Mouse (Mus musculus) left cerebral cortex, postnatal 25 days (tissue): ENCODE data around the gene 5730596B20Rik. TPM values are rescaled to one million over a fixed set of nuclear protein-coding genes. Genes with fewer than 3 reads are reported as not detected.

Source experiments
- DNase-seq, 2 experiments: peaks; one replicate each; pipeline ENCODE4 v3.0.0; 2022; ENCODE audit warnings: low spot score in 2 of 2, mixed read lengths in 1 of 2
- intact Hi-C: fragments of 180-260 bp; cut with DNase I; formaldehyde crosslinking; loops from one replicate; pipeline ENCODE4 v1.15.1; 2025
- total RNA-seq, 2 experiments: library from RNA; stranded (reverse); gene quantifications; 2 replicates each; pipeline ENCODE4 v1.2.3; 2021

5730596B20Rik gene
- total RNA-seq, 2 experiments from 2014 or later = not detected

DNA sequence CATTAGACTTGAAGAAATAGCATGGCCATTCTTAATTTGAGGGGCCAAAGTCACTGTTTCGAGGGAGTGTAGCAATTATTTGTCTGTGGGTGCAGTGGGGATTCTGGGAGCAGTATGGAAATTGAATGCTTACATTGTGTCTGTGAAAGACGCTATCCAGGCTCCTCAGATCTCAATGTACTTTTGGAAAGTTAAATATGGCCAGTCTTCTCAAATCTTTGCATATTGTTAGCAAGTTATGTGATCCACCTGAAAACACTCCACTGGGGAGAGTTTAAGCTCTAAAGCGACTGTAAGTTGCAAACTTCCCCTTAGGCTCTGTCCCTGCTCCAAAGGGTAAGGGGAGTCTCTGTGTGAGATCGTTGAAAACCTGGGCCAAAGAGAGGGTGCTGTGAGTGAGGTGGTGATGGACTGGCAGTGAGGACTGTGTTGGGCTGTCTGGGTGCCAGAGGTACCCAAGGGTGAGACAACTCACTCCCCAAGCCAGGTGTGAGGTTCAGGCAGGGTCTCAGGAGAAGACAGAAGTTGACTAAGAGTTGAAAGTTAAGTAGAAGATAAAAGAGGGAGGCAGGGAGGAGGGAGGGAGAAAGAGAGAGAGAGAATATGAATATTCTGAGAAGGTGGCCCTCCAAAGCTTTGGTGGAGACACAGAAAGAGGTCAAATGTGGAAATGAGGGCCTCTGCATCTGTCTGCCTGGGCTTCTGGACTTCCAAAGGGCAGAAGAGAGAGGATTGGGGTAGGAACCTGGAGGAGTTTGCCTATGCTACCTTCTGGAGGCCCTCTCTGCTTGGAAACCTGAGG, 29.8 kb downstream of the 5730596B20Rik start:
- no peak for DNase-seq
- intact Hi-C loops = no loop called here

DNA sequence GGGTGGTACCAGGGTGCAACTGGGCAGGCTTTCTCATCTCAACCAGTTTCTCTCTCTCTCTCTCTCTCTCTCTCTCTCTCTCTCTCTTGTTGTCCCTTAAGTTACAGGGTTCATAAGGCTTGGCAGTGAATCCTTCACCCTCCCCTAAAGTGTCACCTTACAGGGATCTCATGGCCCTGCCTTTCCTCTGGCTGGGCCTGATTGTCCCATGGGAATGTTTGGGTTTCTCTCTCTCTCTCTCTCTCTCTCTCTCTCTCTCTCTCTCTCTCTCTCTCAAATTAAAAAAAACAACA, 30.3 kb downstream of the 5730596B20Rik start:
- no peak for DNase-seq
- intact Hi-C loops = no loop called here

DNA sequence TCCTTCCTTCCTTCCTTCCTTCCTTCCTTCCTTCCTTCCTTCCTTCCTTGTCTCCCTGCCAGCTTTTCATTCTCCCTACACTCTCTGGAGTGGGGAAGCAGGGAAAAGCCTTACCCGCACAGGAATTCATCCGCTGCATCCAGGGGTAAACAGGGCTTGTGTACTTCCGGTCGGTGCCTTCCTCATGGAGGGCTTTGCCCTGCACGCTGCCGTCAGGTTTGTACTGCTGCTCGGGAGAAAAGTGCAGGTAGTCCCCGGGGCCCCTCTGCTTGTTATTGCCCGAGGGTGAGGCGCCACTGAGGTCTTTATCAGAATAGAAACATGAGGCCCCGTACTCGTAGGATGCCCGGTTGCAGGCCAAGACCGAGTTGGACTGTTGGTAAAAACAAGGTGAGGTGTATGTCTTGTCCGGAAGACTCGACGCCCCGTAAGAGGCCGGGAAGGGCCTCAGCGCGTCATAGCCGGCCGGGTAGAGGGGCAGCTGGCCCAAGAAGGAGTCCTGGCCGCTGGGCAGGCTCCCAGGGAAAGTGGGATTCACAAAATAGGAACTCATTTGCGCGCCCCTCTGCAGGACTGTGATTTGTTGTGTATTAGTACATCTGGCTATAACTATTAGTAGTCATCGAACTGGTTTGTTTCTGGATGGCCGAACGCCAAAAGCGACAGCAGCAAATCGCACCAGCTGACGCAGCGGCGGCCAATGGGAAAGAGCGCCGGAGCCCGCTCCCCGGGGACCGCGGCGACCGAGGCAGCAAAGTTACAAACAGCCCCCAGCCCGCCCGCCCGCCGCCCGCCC, 31.0 kb downstream of the 5730596B20Rik start, which contains the start of gene Hoxa6:
Gene Hoxa6 (minus strand): TSS at position 651 of the 796 bp plus-strand sequence.
- no peak for DNase-seq

DNA sequence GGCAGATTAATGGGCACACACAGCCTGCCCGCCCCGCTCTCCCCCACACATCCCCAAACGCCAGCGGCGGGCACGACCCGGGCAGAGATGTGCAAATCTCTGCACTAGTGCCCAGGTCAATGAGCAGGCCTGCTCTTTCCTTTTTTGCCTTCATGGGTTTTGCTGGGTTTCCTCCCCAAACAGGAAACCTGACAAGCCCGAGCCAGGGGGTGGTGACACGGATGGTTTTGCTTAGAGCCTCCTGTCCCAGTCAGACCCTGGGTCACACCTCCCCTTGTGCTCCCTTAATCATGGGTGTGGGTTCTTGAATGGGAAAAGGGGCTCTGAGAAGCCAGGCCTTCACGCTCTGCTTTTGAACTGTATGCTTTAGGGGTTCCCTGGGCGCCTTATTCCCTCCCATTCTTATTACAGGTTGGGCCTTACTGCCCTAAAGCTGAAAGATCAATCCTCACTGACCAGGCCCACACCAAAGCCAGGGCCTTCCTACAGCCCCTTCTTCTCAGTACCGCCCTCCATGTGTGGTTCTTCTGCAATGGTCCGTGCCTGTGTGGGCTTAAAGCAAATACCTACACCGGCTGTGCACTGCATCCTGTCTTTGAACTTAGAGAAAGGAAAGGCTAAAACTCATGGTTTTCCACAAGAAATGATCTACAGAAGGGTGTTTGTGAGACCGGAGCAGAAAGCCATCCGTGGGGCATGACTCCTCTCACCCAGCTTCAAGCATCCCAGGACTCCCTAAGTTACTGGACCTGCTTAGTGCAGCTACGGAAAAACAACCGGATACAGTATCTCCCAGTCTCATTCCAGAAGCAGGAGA, 31.8 kb downstream of the 5730596B20Rik start:
- intact Hi-C loops = no loop called here
- DNase-seq = no peak

More for the DNA sequence above, 31.0 kb downstream of the 5730596B20Rik start, which contains the start of gene Hoxa6:
- intact Hi-C loops = no loop called here

DNA sequence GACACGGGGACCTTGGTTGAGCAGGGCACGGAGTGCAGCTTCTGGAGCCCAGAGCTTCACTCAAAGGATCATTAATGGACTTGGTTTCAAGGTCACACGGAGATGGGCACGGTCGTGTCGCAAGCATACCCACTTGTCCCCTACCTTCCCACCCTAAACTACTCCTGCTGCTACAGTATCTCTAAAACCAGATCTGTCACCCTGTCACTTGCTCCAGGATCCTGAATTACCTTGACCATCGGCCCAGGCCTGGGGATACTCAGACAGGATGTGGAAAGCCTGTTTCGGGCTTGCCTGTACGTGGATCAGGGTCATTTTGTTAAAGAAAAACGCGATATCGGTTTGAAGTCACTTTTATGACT, 32.4 kb downstream of the 5730596B20Rik start:
- no peak for DNase-seq

DNA sequence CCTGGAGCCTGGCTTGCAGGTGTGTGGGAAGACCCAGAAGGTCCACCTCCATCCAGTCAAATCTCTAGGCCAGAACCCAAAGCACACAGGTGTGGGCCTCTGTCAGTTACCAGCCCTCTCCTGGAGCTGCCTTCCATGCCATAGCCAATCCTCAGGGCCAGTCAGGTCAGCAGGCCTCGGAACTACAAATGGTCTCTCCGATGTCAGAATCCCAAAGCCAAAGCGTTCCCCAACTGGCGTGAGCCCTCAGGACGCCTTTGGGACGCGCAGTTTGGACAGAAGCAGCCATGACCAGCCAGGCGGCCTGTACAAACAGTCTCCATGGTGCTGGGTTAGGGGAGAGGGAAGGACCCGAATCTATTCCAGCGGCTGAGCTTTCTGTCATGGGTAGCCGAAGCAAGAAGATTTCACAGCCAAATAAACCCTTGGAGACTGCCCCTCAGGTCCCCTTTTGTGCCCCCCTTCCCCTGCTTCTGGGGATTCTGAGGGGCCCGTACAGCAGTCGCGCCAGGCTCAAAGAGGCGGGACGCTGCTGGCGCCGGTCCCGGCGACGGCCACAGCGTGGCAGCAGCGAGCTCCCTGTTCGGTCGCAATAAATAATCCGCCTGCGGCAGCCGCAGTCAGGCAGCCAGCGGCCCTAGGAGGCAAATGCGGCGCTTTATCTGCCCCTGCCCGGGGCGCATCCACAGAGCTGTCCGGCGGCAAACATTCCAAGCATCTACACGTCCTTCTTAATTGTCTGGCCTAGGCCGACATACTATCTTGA, 34.1 kb downstream of the 5730596B20Rik start:
- peak; percentile 46 to 60 for DNase-seq
- intact Hi-C loops = loop anchor here (5.0 kb wide), 1 partner anchor 204 kb away; no protein-coding TSS in a partner anchor

More for the DNA sequence above, 32.4 kb downstream of the 5730596B20Rik start:
- intact Hi-C loops = loop anchor here (5.0 kb wide), 1 partner anchor 202 kb away; no protein-coding TSS in a partner anchor

DNA sequence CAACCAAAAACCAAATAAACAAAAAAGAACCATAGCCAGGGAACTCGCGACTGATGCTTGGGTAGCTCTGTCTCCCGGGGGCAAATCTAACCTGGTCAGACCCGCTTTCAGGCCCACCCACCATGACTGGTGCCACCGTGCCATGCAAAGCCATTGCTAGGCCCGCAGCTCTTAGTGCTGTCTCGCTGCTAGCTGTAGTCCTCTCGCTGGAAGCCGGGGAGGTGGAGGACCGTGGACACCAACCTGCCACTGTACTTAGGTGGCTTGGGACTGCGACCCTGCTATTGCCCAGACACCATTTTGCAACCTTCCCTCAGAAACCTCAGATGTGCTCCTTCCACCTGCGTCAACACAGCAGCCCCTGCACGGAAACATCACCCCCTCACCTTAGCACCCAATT, 34.7 kb downstream of the 5730596B20Rik start:
- DNase-seq = no peak
- intact Hi-C loops = loop anchor here (5.0 kb wide), 1 partner anchor 205 kb away; no protein-coding TSS in a partner anchor

DNA sequence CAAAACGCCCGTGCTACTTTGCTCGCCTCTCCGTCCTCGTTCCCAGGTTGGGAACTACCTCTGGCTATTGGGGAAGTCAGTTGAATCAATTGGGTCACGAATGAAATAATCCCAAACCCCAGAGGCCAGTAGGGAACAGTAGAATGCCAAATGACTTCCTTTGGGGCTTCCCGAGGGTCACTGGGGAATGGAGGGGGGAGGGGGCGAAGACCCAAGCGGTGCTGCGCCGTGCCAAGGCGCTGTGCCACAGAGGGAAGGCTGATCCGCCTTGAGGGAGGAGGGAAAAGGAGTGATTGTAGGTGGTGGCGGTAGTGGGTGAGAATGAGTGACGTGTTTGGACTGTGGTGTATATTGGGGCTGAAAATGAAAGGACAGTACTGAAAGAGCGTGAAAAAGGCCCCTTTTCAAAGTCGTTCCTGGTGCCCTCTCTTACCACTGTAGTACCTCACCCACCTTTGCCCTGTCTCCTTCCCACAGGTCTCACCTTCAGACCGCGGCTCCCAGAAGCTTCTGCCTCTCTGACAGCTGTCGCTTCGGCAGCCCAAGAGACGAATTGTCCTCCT, 35.3 kb downstream of the 5730596B20Rik start:
- DNase-seq = no peak
- intact Hi-C loops = loop anchor here (5.0 kb wide), 1 partner anchor 205 kb away; no protein-coding TSS in a partner anchor

DNA sequence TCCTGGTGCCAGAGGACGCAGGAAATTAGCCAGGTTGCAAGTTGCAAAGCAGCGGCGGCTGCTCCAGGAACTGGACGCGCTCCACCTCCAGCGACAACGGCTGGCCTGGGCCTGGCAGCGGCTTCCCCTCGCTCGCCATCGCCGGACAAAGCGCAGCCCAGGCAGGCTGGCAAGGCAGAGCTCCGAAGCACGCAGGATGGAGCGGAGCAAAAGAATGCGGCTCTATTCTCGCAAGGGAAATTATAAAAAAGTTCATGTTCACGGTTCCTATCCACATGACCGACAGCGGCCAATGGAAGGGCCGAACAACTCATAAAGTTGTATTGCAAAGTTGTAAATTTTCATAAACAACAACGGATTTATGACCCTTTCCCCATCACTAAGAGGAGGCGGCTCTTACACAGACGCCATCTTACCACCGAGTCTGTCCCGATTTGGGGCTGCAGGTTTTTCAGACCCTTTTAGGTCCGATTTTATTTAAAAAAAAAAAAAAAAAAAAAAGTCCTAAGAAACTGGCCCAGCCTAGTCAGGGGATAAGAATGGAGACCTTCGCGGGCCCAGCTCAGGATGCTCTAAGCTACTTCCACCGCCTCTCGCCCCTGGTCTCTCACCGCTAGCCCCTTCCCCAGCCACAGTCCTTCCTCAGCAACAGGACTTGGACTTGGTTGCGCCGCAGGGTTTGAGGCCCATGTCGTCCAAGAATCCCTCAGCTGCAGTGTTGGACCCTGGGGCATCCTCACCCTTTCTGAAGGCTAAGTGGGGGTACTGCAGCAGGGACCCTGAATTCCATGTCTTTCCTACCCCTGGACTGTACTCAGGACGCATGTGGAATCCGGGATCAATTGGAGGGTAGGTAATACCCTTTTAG, 36.1 kb downstream of the 5730596B20Rik start, which contains the start of the genes Hoxa3 and Gm28308:
Gene Hoxa3 (minus strand): TSS at position 218 of the 868 bp plus-strand sequence.
Gene Gm28308 (minus strand): TSS at position 221 of the 868 bp plus-strand sequence.
- intact Hi-C loops = loop anchor here (5.0 kb wide), 1 partner anchor 206 kb away; no protein-coding TSS in a partner anchor
- DNase-seq = no peak

DNA sequence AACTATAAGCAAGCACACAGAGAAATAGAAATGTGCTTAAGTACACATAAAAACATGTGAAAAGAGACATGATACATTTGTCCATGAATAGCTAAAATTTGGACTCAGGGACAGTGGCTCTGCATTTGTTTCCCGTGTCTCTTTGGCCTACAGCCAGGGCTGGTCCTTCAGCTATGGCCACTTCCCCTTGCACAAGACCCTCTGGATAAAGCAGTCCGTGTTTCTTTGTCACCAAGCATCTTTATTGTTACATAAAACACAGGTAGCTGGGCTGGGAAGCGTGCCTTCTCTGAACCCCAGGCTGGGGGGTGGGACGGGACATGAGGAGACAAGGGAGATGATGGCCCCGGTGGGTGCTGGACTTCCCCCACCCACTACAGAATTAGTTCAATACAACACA, 37.0 kb downstream of the 5730596B20Rik start:
- intact Hi-C loops = loop anchor here (5.0 kb wide), 1 partner anchor 207 kb away; no protein-coding TSS in a partner anchor
- no peak for DNase-seq

DNA sequence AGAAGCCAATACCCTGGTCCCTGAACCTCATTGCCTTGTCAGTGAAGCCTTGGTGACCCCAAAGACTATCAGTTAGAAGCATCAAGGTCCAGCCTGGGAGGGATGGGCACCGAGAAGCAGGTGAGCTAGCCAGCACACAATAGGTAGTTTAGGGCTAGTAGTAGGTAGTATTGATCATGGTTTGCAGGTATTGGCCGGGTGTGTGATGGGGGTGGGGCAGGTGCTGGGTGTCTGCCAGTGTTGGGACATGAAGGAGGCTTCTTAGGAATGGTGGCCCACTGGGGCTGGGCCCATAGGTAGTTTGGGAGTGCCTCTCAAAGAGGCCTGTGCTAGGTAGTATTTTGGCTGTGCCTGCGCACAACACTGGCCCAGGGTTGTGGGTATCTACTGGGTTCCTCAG, 37.8 kb downstream of the 5730596B20Rik start:
- intact Hi-C loops = no loop called here
- DNase-seq = no peak

DNA sequence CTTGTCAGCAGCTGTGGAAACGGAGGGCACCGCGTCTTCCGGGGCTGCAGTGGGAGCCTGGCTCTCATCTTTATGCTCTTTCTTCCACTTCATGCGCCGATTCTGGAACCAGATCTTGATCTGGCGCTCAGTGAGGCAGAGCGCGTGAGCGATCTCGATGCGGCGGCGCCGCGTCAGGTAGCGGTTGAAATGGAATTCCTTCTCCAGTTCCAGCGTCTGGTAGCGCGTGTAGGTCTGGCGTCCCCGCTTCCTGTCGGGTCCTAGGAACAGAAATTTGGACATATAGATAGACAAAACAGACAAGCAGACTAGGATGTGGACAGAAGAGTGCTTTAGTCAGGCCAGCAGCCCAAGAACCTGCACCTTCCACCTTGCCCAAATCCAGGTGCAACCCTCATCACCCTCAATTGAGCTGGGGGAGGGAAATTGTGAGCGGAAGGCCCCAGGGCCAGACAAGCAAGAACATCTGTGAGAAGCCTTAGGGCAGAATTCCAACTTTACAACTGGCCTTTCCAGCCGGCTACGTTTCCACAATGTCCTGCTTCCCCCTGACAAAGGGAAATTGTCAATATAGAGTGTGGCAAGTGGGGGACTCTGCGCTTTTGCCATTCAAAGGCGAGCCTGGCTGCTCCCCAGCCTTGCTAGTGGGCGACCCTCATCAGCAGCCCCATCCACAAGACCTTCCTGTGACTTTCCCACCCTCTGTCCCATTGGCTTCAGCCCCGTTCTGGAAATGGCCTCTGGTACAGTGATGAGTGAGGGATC, 38.7 kb downstream of the 5730596B20Rik start:
- intact Hi-C loops = no loop called here
- no peak for DNase-seq

DNA sequence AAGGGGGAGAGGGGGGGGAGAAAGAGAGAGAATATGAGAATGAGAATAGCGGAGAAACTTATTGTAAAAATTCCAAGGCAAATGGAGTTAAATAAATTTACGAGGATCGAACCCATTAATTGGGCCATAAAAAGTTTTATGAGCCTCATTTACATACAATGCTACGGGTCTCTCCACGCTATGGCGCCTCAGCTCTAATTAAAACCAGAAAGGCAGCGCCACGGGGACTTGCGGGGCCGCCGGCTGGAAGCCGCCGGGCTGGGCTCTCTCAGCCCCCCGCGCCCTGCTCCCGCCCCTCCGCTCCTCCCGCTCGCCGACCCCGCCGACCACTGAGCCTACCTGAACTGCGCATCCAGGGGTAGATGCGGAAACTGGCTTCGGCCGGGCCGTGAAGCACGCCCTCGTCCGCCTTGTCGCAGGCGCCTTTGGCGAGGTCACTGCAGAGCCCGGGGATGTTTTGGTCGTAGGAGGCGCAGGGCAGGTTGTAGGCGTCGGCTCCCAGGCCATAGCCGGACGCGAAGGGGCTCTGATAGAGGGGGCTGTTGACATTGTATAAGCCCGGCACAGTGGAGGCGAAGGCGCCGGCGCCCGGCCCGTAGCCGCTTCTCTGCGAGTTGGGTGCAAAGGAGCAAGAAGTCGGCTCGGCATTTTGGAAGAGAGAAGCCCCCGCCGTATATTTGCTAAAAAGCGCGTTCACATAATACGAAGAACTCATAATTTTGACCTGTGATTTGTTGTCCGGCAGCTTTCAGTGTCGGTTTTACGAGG, 39.6 kb downstream of the 5730596B20Rik start:
- no peak for DNase-seq
- intact Hi-C loops = no loop called here

DNA sequence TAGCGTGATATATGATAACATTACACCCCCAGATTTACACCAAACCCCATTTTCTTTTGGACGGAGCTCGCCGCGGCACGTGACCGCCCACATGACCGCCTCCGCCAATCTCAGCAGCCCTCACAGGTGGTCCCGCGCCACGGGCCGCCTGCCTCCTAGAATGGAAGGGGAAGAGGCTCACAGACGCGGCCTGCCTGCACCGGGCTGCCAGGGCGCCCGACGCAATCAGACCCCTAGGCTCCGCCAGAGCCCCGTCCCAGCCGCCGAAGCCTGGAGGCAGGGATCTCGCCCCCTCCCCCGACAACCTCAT, 40.1 kb downstream of the 5730596B20Rik start:
- intact Hi-C loops = no loop called here

DNA sequence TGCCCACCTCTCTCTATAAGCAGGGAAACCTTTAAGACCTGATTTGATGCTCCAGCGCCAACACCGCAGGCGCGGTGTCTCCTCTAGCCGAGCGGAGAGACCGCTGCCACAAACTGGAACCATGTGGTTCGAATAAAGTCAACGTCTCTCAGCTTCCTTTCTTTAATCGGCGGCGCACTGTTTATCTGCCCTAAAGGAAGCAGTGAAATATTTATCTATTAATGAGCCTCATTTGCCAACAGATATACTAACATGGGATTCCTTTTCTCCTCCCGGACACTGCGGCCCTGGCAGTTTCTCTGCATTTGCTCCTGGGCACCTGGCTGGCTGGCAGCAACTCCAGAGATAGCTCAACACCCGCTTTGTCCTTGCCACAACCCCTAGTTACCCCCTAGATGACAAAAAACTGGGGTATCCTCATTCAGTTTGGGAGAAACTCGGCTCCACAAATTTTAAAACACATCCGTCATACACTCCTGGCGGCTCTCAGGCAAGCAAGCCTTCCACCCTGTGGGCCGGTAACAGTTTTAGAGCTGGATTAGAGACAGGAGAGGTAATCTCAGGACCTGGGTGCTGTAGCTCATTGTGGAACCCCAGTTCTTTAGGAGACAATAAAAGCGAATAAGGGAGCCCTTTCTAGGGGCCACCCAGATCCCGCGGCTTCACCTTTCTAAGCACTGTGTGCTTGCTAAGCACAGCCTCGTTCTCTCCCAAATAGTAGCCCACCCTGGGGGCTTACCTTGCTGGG, 40.8 kb downstream of the 5730596B20Rik start:
- DNase-seq = no peak
- intact Hi-C loops = no loop called here

More for the DNA sequence above, 40.1 kb downstream of the 5730596B20Rik start:
- DNase-seq = no peak
